Mouse (Mus musculus) megakaryocyte, embryonic 14.5 days (primary cell): ENCODE results near the gene Smg6.

ENCODE experiments used
- FLI1 ChIP-seq: IDR thresholded peaks from 2 replicates; pipeline ENCODE4 v1.6.1; 2012; ENCODE audit warnings: low read length, inconsistent platforms, mixed read lengths
- GATA1 ChIP-seq: IDR thresholded peaks from 3 replicates; pipeline ENCODE4 v1.6.1; 2012; ENCODE audit warnings: mixed read lengths, low read length, inconsistent platforms, borderline replicate concordance

- TF ChIP-seq GATA1 (no peak), FLI1 (no peak)
Observed at GRCm38 (mm10) chr11:75047736-75048407, 122.2 kb downstream of the Smg6 start.
